Mouse (Mus musculus) embryonic facial prominence, embryonic 14.5 days (tissue): ENCODE measurements around the gene Lix1l. TPM values are rescaled to one million over a fixed set of nuclear protein-coding genes. Genes with fewer than 3 reads are reported as not detected.

Experiments used
- ATAC-seq: fragments of 200-750 bp; cut with Nextera tagmentation; 2 replicates; pipeline ENCODE4 v1.8.0; 2017; ENCODE audit warnings: low read depth, moderate number of reproducible peaks, moderate TSS enrichment
- DNase-seq: peaks from one replicate; pipeline ENCODE4 v3.0.0-alpha.2; 2015; ENCODE audit warnings: low spot score
- H3K27ac ChIP-seq: fragments of 300-500 bp; sonication (generic); replicated peaks from 2 replicates; pipeline ENCODE4 v1.5.1; 2014; ENCODE audit warnings: low read depth, mild to moderate bottlenecking, low read length, moderate library complexity
- H3K27me3 ChIP-seq: fragments of 300-500 bp; sonication (generic); replicated peaks from 2 replicates; pipeline ENCODE4 v1.6.1; 2014; ENCODE audit warnings: low read length; ENCODE audit not compliant: control insufficient read depth, insufficient read depth
- H3K36me3 ChIP-seq: fragments of 300-500 bp; sonication (generic); 2 replicates; pipeline ENCODE4 v1.6.1; 2014; ENCODE audit warnings: low read length, mixed read lengths; ENCODE audit not compliant: control insufficient read depth, insufficient read depth
- H3K4me1 ChIP-seq: fragments of 300-500 bp; sonication (generic); 2 replicates; pipeline ENCODE4 v1.6.1; 2014; ENCODE audit warnings: antibody characterized with exemption, low read length; ENCODE audit not compliant: control insufficient read depth, insufficient read depth
- H3K4me2 ChIP-seq: fragments of 300-500 bp; sonication (generic); 2 replicates; pipeline ENCODE4 v1.6.1; 2014; ENCODE audit warnings: low read depth, mild to moderate bottlenecking, low read length, moderate library complexity, mixed read lengths
- H3K4me3 ChIP-seq: fragments of 300-500 bp; sonication (generic); 2 replicates; pipeline ENCODE4 v1.5.1; 2014; ENCODE audit warnings: low read depth, mild to moderate bottlenecking, low read length
- H3K9ac ChIP-seq: fragments of 300-500 bp; sonication (generic); 2 replicates; pipeline ENCODE4 v1.6.1; 2014; ENCODE audit warnings: low read depth, mild to moderate bottlenecking, low read length, moderate library complexity, mixed read lengths
- H3K9me3 ChIP-seq: fragments of 300-500 bp; sonication (generic); 2 replicates; pipeline ENCODE4 v1.6.1; 2016; ENCODE audit warnings: low read length; ENCODE audit not compliant: control insufficient read depth
- WGBS: fragments of 180-500 bp; shearing (Covaris S2); extraction: QIAGEN DNeasy Blood & Tissue Kit; methylation state at CpG from one replicate; pipeline ENCODE4 v1.1.7; 2014; 5-methylcytosine and 5-hydroxymethylcytosine counted together
- polyA plus RNA-seq: library from polyadenylated mRNA; unstranded; fragments of >200 nt; fragmentation: Nextera tagmentation; extraction: Ambion mirVana; gene quantifications from 2 replicates; pipeline ENCODE4 v1.2.1, GENCODE M21; 2014

The Lix1l gene
- polyA plus RNA-seq, 1 experiment from 2014 or later = 10.1 TPM

- Histone ChIP-seq H3K36me3 (peaks cover 64% of the 10 kb centered on the region), H3K4me2 (no peak overlapping the region), H3K9me3 (no peaks in the 10 kb centered on the region), H3K4me1 (no peaks in the 10 kb centered on the region; the same call in 1 of the 2 replicates), H3K27ac (no peak overlapping the region), H3K27me3 (no peaks in the 10 kb centered on the region), H3K4me3 (no peak overlapping the region), H3K9ac (no peak overlapping the region)
- DNase-seq = peak; percentile 42
- no peak for ATAC-seq
- 72% methylated on average over 3 of the region's 3 CpGs for WGBS
Observed at GRCm38 (mm10) chr3:96617941-96618340, 17.0 kb downstream of the Lix1l start.

- WGBS = 91% methylated on average over 4 of the region's 4 CpGs
- H3K4me3 ChIP-seq = no peak overlapping the region
- no peaks in the 10 kb centered on the region for H3K9me3 ChIP-seq
- H3K27ac ChIP-seq = no peak overlapping the region
- no peaks in the 10 kb centered on the region for H3K4me1 ChIP-seq
- H3K36me3 ChIP-seq = peaks cover 77% of the 10 kb centered on the region
- no peak for DNase-seq
- H3K4me2 ChIP-seq = no peak overlapping the region
- H3K9ac ChIP-seq = no peak overlapping the region
- no peak for ATAC-seq
- no peaks in the 10 kb centered on the region for H3K27me3 ChIP-seq
Observed at GRCm38 (mm10) chr3:96623201-96623600, 22.3 kb downstream of the Lix1l start.

- Histone ChIP-seq H3K27me3 (no peaks in the 10 kb centered on the region), H3K4me3 (peak within 1 kb of the TSS; percentile 50), H3K27ac (peak within 1 kb of the TSS; percentile 78), H3K4me2 (peak within 1 kb of the TSS; percentile 81), H3K36me3 (peaks cover 51% of the 10 kb centered on the region), H3K9me3 (no peaks in the 10 kb centered on the region), H3K4me1 (peaks cover 8% of the 10 kb centered on the region), H3K9ac (peak within 1 kb of the TSS; percentile 79)
- ATAC-seq (peak; percentile 97), DNase-seq (peak; percentile 100)
- WGBS = under 1% methylated on average over 48 of the region's 48 CpGs
Observed at GRCm38 (mm10) chr3:96629729-96630600, 29.0 kb downstream of the Lix1l start, which contains the start of gene Rbm8a. TSS of gene Rbm8a (plus strand) at chr3:96629933.

GRCm38 (mm10) chr3:96632058-96632457 is 31.1 kb downstream of the Lix1l start:
- Histone ChIP-seq H3K4me2 (no peak overlapping the region), H3K4me1 (peaks cover 15% of the 10 kb centered on the region), H3K9ac (no peak overlapping the region), H3K27me3 (no peaks in the 10 kb centered on the region), H3K9me3 (no peaks in the 10 kb centered on the region), H3K4me3 (no peak overlapping the region), H3K36me3 (peaks cover 33% of the 10 kb centered on the region), H3K27ac (no peak overlapping the region)
- ATAC-seq (no peak), DNase-seq (no peak)

- 68% methylated on average over 1 of the region's 1 CpGs for WGBS
- peaks cover 13% of the 10 kb centered on the region for H3K4me1 ChIP-seq
- no peaks in the 10 kb centered on the region for H3K27me3 ChIP-seq
- H3K36me3 ChIP-seq = peaks cover 46% of the 10 kb centered on the region
- no peak overlapping the region for H3K4me2 ChIP-seq
- DNase-seq (no peak), ATAC-seq (no peak)
- no peak overlapping the region for H3K4me3 ChIP-seq
- no peak overlapping the region for H3K27ac ChIP-seq
- H3K9me3 ChIP-seq = no peaks in the 10 kb centered on the region
- H3K9ac ChIP-seq = no peak overlapping the region
Observed at GRCm38 (mm10) chr3:96634015-96634414, 33.1 kb downstream of the Lix1l start.

GRCm38 (mm10) chr3:96634928-96635879 is 34.3 kb downstream of the Lix1l start, which contains the start of the genes Pex11b and Gm42957:
TSS of gene Pex11b (plus strand) at chr3:96635376.
TSS of gene Gm42957 (plus strand) at chr3:96635474.
- DNase-seq (peak; percentile 96), ATAC-seq (peak; percentile 94)
- Histone ChIP-seq H3K4me3 (peak within 1 kb of the TSS; percentile 96), H3K9me3 (no peaks in the 10 kb centered on the region), H3K4me1 (peaks cover 13% of the 10 kb centered on the region), H3K9ac (peak within 1 kb of the TSS; percentile 98), H3K27me3 (no peaks in the 10 kb centered on the region), H3K4me2 (peak within 1 kb of the TSS; percentile 81), H3K36me3 (peaks cover 58% of the 10 kb centered on the region), H3K27ac (peak within 1 kb of the TSS; percentile 86)
- WGBS = 2% methylated on average over 36 of the region's 60 CpGs

- H3K36me3 ChIP-seq = peaks cover 60% of the 10 kb centered on the region
- peak overlapping the region; percentile 86 for H3K27ac ChIP-seq
- no peak for ATAC-seq
- no peaks in the 10 kb centered on the region for H3K27me3 ChIP-seq
- WGBS = 13% methylated on average over 13 of the region's 15 CpGs
- H3K4me3 ChIP-seq = peak overlapping the region; percentile 96
- peak overlapping the region; percentile 98 for H3K9ac ChIP-seq
- H3K4me1 ChIP-seq = peaks cover 9% of the 10 kb centered on the region
- DNase-seq = no peak
- H3K4me2 ChIP-seq = peak overlapping the region; percentile 81
- H3K9me3 ChIP-seq = no peaks in the 10 kb centered on the region
Observed at GRCm38 (mm10) chr3:96635906-96636305, 35.0 kb downstream of the Lix1l start.

- Histone ChIP-seq H3K27ac (no peak overlapping the region; the same call in 1 of the 2 replicates), H3K4me1 (peaks cover 7% of the 10 kb centered on the region), H3K9me3 (no peaks in the 10 kb centered on the region), H3K9ac (peak overlapping the region; percentile 98), H3K27me3 (no peaks in the 10 kb centered on the region), H3K36me3 (peaks cover 60% of the 10 kb centered on the region), H3K4me2 (peak overlapping the region; percentile 81), H3K4me3 (peak overlapping the region; percentile 96)
- WGBS = 65% methylated on average over 11 of the region's 11 CpGs
- ATAC-seq (no peak), DNase-seq (no peak)
Observed at GRCm38 (mm10) chr3:96636448-96636847, 35.5 kb downstream of the Lix1l start.
